Mouse (Mus musculus) lung, embryonic 16.5 days (tissue): ENCODE results near the gene Pcdh15. TPM values are rescaled to one million over a fixed set of nuclear protein-coding genes. Genes with fewer than 3 reads are reported as not detected.

ENCODE experiments used
- ATAC-seq: fragments of 200-750 bp; cut with Nextera tagmentation; 2 replicates; pipeline ENCODE4 v1.8.0; 2017; ENCODE audit warnings: low read depth, mild to moderate bottlenecking, moderate library complexity
- H3K27ac ChIP-seq: fragments of 300-500 bp; sonication (generic); 2 replicates; pipeline ENCODE4 v1.5.1; 2014; ENCODE audit warnings: mild to moderate bottlenecking, control low read depth, low read length
- H3K27me3 ChIP-seq: fragments of 300-500 bp; sonication (generic); 2 replicates; pipeline ENCODE4 v1.6.1; 2014; ENCODE audit warnings: low read depth, low read length, mixed read lengths; ENCODE audit not compliant: control insufficient read depth, insufficient read depth
- H3K36me3 ChIP-seq: fragments of 300-500 bp; sonication (generic); 2 replicates; pipeline ENCODE4 v1.6.1; 2014; ENCODE audit warnings: low read length; ENCODE audit not compliant: control insufficient read depth, insufficient read depth
- H3K4me1 ChIP-seq: fragments of 300-500 bp; sonication (generic); replicated peaks from 2 replicates; pipeline ENCODE4 v1.6.1; 2014; ENCODE audit warnings: low read length, mixed read lengths; ENCODE audit not compliant: control insufficient read depth, insufficient read depth
- H3K4me2 ChIP-seq: fragments of 300-500 bp; sonication (generic); 2 replicates; pipeline ENCODE4 v1.6.1; 2014; ENCODE audit warnings: low read depth, low read length, control low read depth
- H3K4me3 ChIP-seq: fragments of 300-500 bp; sonication (generic); 2 replicates; pipeline ENCODE4 v1.5.1; 2014; ENCODE audit warnings: mild to moderate bottlenecking, low read length, control low read depth
- H3K9ac ChIP-seq: fragments of 300-500 bp; sonication (generic); 2 replicates; pipeline ENCODE4 v1.6.1; 2014; ENCODE audit warnings: low read length, control low read depth
- H3K9me3 ChIP-seq: fragments of 300-500 bp; sonication (generic); 2 replicates; pipeline ENCODE4 v1.6.1; 2016; ENCODE audit warnings: low read length; ENCODE audit not compliant: control insufficient read depth
- WGBS: fragments of 180-500 bp; shearing (Covaris S2); extraction: QIAGEN DNeasy Blood & Tissue Kit; methylation state at CpG from one replicate; pipeline ENCODE4 v1.1.7; 2014; 5-methylcytosine and 5-hydroxymethylcytosine counted together
- polyA plus RNA-seq: library from polyadenylated mRNA; unstranded; fragments of >200 nt; fragmentation: Nextera tagmentation; extraction: Ambion mirVana; gene quantifications from 2 replicates; pipeline ENCODE4 v1.2.1, GENCODE M21; 2015

Pcdh15 gene
- polyA plus RNA-seq, 1 experiment from 2014 or later, result 0.08 TPM

DNA sequence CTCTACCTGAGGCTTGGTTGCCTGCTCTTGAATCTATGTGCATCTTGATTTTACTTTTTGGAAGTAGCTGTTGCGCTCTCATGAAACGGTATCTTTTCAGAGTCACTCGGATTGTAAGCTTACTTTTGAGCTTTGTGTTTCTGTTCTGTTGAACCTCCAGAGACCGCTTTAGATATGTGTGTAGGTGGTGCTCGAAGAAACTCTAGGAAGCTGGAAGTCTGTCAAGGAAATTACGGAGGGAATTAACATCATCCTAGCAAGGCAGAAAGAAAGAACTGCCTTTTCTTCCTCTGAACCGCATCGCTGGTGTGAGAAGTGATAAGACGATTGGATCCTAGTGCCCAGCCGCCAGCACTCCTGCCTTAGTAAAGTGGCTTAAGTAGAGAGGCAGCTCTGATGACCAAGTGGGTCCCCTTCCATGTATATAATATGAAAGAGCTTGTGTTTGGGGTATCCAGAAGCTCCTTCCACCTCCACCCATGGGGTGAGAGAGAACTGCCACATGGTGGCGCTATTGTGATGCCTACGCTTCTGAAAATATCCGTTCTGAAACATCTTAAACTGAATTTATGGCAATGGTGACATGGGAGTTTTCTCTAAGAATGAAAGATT, 4.3 kb downstream of the Pcdh15 start:
- Histone ChIP-seq H3K27ac (no peak overlapping the region), H3K4me2 (no peak overlapping the region), H3K4me1 (0 out of 2 replicates have a peak, but pooled peaks cover 4% of the 10 kb centered on the region), H3K27me3 (peaks cover 35% of the 10 kb centered on the region), H3K36me3 (no peaks in the 10 kb centered on the region), H3K9me3 (no peaks in the 10 kb centered on the region), H3K9ac (no peak overlapping the region), H3K4me3 (no peak overlapping the region)
- 65% methylated on average over 13 of the region's 13 CpGs for WGBS
- ATAC-seq, result no peak

GRCm38 (mm10) chr10:73105893-73106292, 6.8 kb downstream of the Pcdh15 start:
- ATAC-seq, result no peak
- 44% methylated on average over 2 of the region's 2 CpGs for WGBS

GRCm38 (mm10) chr10:73137985-73138384, 38.8 kb downstream of the Pcdh15 start:
- 43% methylated on average over 3 of the region's 3 CpGs for WGBS
- H3K27me3 ChIP-seq, result no peaks in the 10 kb centered on the region
- no peak overlapping the region for H3K27ac ChIP-seq
- no peaks in the 10 kb centered on the region for H3K36me3 ChIP-seq
- no peak overlapping the region for H3K4me3 ChIP-seq
- no peaks in the 10 kb centered on the region for H3K9me3 ChIP-seq
- no peak for ATAC-seq
- H3K4me2 ChIP-seq, result no peak overlapping the region
- no peaks in the 10 kb centered on the region for H3K4me1 ChIP-seq
- H3K9ac ChIP-seq, result no peak overlapping the region

More at GRCm38 (mm10) chr10:73105893-73106292, 6.8 kb downstream of the Pcdh15 start:
- H3K27ac ChIP-seq, result no peak overlapping the region
- no peak overlapping the region for H3K4me3 ChIP-seq
- H3K9me3 ChIP-seq, result no peaks in the 10 kb centered on the region
- H3K4me2 ChIP-seq, result no peak overlapping the region
- H3K36me3 ChIP-seq, result no peaks in the 10 kb centered on the region
- no peaks in the 10 kb centered on the region for H3K4me1 ChIP-seq
- H3K9ac ChIP-seq, result no peak overlapping the region
- peaks cover 12% of the 10 kb centered on the region for H3K27me3 ChIP-seq

GRCm38 (mm10) chr10:73147543-73147942, 48.4 kb downstream of the Pcdh15 start:
- H3K36me3 ChIP-seq, result no peaks in the 10 kb centered on the region
- H3K4me1 ChIP-seq, result no peaks in the 10 kb centered on the region
- no peaks in the 10 kb centered on the region for H3K27me3 ChIP-seq
- no peaks in the 10 kb centered on the region for H3K9me3 ChIP-seq
- no peak overlapping the region for H3K27ac ChIP-seq
- ATAC-seq, result no peak
- no peak overlapping the region for H3K4me2 ChIP-seq
- H3K9ac ChIP-seq, result no peak overlapping the region
- H3K4me3 ChIP-seq, result no peak overlapping the region

- Histone ChIP-seq H3K9ac (no peak overlapping the region), H3K4me3 (no peak overlapping the region), H3K4me1 (no peaks in the 10 kb centered on the region), H3K27me3 (no peaks in the 10 kb centered on the region), H3K27ac (no peak overlapping the region), H3K4me2 (no peak overlapping the region), H3K36me3 (no peaks in the 10 kb centered on the region), H3K9me3 (no peaks in the 10 kb centered on the region)
- 68% methylated on average over 4 of the region's 4 CpGs for WGBS
- no peak for ATAC-seq
Measured at GRCm38 (mm10) chr10:73147978-73148377, 48.8 kb downstream of the Pcdh15 start.

DNA sequence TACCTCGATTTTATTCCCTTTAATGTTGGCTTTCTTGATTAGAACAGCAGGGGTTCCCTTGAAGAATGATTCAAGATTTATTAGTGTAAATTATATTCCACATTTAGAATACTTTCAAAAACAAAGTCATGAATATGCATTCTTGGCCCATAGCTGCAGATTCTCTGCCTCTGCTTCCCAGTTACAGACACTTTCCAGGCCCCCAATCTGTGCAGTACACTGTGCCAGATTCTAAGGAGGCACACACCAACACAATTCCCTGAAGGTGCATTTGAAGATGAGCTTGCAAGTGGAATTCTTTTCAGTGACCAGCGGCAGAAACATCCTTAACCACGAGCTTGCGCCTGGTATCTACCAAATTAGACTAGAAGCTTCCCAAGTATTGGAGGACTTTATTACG, 55.4 kb downstream of the Pcdh15 start:
- Histone ChIP-seq H3K9me3 (no peaks in the 10 kb centered on the region), H3K4me2 (no peak overlapping the region), H3K9ac (no peak overlapping the region), H3K4me1 (no peaks in the 10 kb centered on the region), H3K4me3 (no peak overlapping the region), H3K27ac (no peak overlapping the region), H3K27me3 (no peaks in the 10 kb centered on the region), H3K36me3 (no peaks in the 10 kb centered on the region)
- WGBS, result 83% methylated on average over 5 of the region's 5 CpGs
- no peak for ATAC-seq

GRCm38 (mm10) chr10:73161757-73162156, 62.6 kb downstream of the Pcdh15 start:
- WGBS, result 78% methylated on average over 1 of the region's 1 CpGs
- Histone ChIP-seq H3K27me3 (no peaks in the 10 kb centered on the region), H3K9me3 (no peaks in the 10 kb centered on the region), H3K27ac (no peak overlapping the region), H3K4me2 (no peak overlapping the region), H3K36me3 (no peaks in the 10 kb centered on the region), H3K4me1 (no peaks in the 10 kb centered on the region), H3K9ac (no peak overlapping the region), H3K4me3 (no peak overlapping the region)
- no peak for ATAC-seq

GRCm38 (mm10) chr10:73216001-73216400, 116.9 kb downstream of the Pcdh15 start:
- Histone ChIP-seq H3K27me3 (no peaks in the 10 kb centered on the region), H3K27ac (no peak overlapping the region), H3K36me3 (no peaks in the 10 kb centered on the region), H3K4me3 (no peak overlapping the region), H3K9ac (no peak overlapping the region), H3K4me1 (no peaks in the 10 kb centered on the region), H3K4me2 (no peak overlapping the region), H3K9me3 (no peaks in the 10 kb centered on the region)
- WGBS, result 55% methylated on average over 2 of the region's 2 CpGs
- no peak for ATAC-seq

DNA sequence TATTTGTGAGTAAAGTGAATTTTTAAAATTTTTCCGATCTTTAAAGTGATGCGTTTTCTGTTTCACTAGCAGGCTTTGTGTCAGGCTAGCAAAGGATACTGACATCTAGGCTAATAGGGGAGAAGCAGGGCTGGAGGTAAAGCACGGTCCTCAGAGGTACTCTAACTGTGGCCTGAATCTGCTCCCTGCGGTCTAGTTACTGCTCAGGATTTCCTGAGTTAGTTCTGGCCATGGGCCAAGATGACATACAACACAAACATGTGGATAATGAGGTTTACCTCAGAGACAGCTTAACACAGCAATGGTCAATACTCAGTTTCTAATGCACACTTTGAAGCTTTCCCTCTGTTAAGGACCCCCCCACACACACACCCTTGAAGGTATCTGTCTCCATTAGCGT, 143.2 kb downstream of the Pcdh15 start:
- H3K27ac ChIP-seq, result no peak overlapping the region
- 66% methylated on average over 5 of the region's 5 CpGs for WGBS
- no peak overlapping the region for H3K4me2 ChIP-seq
- ATAC-seq, result no peak
- H3K36me3 ChIP-seq, result no peaks in the 10 kb centered on the region
- H3K27me3 ChIP-seq, result no peaks in the 10 kb centered on the region
- no peaks in the 10 kb centered on the region for H3K4me1 ChIP-seq
- no peaks in the 10 kb centered on the region for H3K9me3 ChIP-seq
- H3K9ac ChIP-seq, result no peak overlapping the region
- H3K4me3 ChIP-seq, result no peak overlapping the region

- no peak overlapping the region for H3K9ac ChIP-seq
- no peak for ATAC-seq
- H3K27me3 ChIP-seq, result no peaks in the 10 kb centered on the region
- no peak overlapping the region for H3K4me3 ChIP-seq
- no peaks in the 10 kb centered on the region for H3K4me1 ChIP-seq
- H3K27ac ChIP-seq, result no peak overlapping the region
- no peaks in the 10 kb centered on the region for H3K36me3 ChIP-seq
- H3K9me3 ChIP-seq, result no peaks in the 10 kb centered on the region
- no peak overlapping the region for H3K4me2 ChIP-seq
- 82% methylated on average over 4 of the region's 4 CpGs for WGBS
Measured at GRCm38 (mm10) chr10:73280438-73280837, 181.3 kb downstream of the Pcdh15 start.
